Mouse (Mus musculus) testis, adult 2 months (tissue): ENCODE results near the gene Ippk.

Experiments
- CTCF ChIP-seq: fragments of 200-500 bp; IDR thresholded peaks from 2 replicates; pipeline ENCODE4 v1.5.1; 2012; ENCODE audit warnings: low read depth, mild to moderate bottlenecking, inconsistent platforms, low read length, moderate library complexity; ENCODE audit not compliant: control insufficient read depth, insufficient read depth, insufficient replicate concordance
- POLR2A ChIP-seq: fragments of 200-500 bp; IDR thresholded peaks from 2 replicates; pipeline ENCODE4 v1.6.1; 2012; ENCODE audit warnings: low read depth, mild to moderate bottlenecking, inconsistent platforms, low read length, moderate library complexity; ENCODE audit not compliant: control insufficient read depth

DNA sequence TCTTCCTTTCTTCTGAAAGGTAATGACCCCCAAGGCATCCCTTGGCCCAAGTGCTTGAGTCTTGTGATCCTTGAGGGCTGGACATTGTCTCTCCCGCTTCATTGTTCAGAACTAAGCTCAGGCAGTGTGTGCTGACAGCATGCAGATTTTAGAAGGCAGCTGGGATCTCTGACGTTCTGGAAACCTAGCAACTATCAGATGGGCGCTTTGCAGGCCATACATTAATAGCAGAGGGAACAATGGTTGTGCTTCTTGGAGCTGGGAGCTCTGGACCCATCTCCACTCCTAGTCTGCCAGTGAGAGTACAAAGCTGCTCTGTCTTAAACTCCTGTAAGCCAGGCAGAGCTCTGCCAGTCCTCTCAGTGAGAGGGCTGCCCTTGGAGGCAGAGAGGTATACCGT lies 15.1 kb downstream of the Ippk start:
- TF ChIP-seq POLR2A = no peak
- TF ChIP-seq CTCF = no peak
